Mouse (Mus musculus): ENCODE data around the gene Ift43. TPM values are rescaled to one million over a fixed set of nuclear protein-coding genes. Genes with fewer than 3 reads are reported as not detected.
A peak's percentile ranks its signal among the peaks of the same experiment; 100 is the strongest.

The Ift43 gene
- polyA plus RNA-seq, 1 experiment from 2014 or later, result 80.3 TPM

- ATAC-seq (ENCODE audit: low read depth), result no peak
- no peak for DNase-seq (ENCODE audit: low spot score)
- Histone ChIP-seq H3K4me3 (ENCODE audit: low read depth, low read length) (no peak overlapping the region), H3K27me3 (replicated peaks; ENCODE audit: control insufficient read depth, insufficient read depth, low read length) (no peaks in the 10 kb centered on the region), H3K9ac (ENCODE audit: low read depth, low read length) (no peak overlapping the region), H3K36me3 (ENCODE audit: control insufficient read depth, insufficient read depth, low read length) (peaks cover 6% of the 10 kb centered on the region; the same call in 1 of the 2 replicates), H3K9me3 (ENCODE audit: control insufficient read depth, low read length) (no peaks in the 10 kb centered on the region), H3K27ac (replicated peaks; ENCODE audit: low read depth, low read length) (no peak overlapping the region), H3K4me1 (ENCODE audit: control insufficient read depth, insufficient read depth, low read length) (no peaks in the 10 kb centered on the region), H3K4me2 (ENCODE audit: low read depth, low read length) (no peak overlapping the region)
- WGBS, result 83% methylated on average over 8 of the region's 8 CpGs
Observed at GRCm38 (mm10) chr12:86047376-86047775, 35.0 kb upstream of the Ift43 start.

- H3K27ac ChIP-seq (replicated peaks; ENCODE audit: low read depth, low read length), result no peak overlapping the region
- H3K4me1 ChIP-seq (ENCODE audit: control insufficient read depth, insufficient read depth, low read length), result no peaks in the 10 kb centered on the region
- H3K9ac ChIP-seq (ENCODE audit: low read depth, low read length), result no peak overlapping the region
- no peak overlapping the region for H3K4me2 ChIP-seq (ENCODE audit: low read depth, low read length)
- no peaks in the 10 kb centered on the region for H3K27me3 ChIP-seq (replicated peaks; ENCODE audit: control insufficient read depth, insufficient read depth, low read length)
- DNase-seq (ENCODE audit: low spot score) (peak; percentile 52), ATAC-seq (ENCODE audit: low read depth) (no peak)
- H3K36me3 ChIP-seq (ENCODE audit: control insufficient read depth, insufficient read depth, low read length), result no peaks in the 10 kb centered on the region
- WGBS, result 72% methylated on average over 6 of the region's 6 CpGs
- H3K4me3 ChIP-seq (ENCODE audit: low read depth, low read length), result no peak overlapping the region
- no peaks in the 10 kb centered on the region for H3K9me3 ChIP-seq (ENCODE audit: control insufficient read depth, low read length)
Observed at GRCm38 (mm10) chr12:86049813-86050212, 32.5 kb upstream of the Ift43 start.

GRCm38 (mm10) chr12:86051477-86051876 is 30.9 kb upstream of the Ift43 start:
- H3K9ac ChIP-seq (ENCODE audit: low read depth, low read length), result no peak overlapping the region
- H3K4me2 ChIP-seq (ENCODE audit: low read depth, low read length), result no peak overlapping the region
- no peak for ATAC-seq (ENCODE audit: low read depth)

GRCm38 (mm10) chr12:86055306-86055705 is 27.0 kb upstream of the Ift43 start:
- Histone ChIP-seq H3K9ac (ENCODE audit: low read depth, low read length) (no peak overlapping the region), H3K27me3 (replicated peaks; ENCODE audit: control insufficient read depth, insufficient read depth, low read length) (no peaks in the 10 kb centered on the region), H3K9me3 (ENCODE audit: control insufficient read depth, low read length) (no peaks in the 10 kb centered on the region), H3K36me3 (ENCODE audit: control insufficient read depth, insufficient read depth, low read length) (peaks cover 33% of the 10 kb centered on the region), H3K4me3 (ENCODE audit: low read depth, low read length) (no peak overlapping the region), H3K4me1 (ENCODE audit: control insufficient read depth, insufficient read depth, low read length) (no peaks in the 10 kb centered on the region), H3K27ac (replicated peaks; ENCODE audit: low read depth, low read length) (no peak overlapping the region), H3K4me2 (ENCODE audit: low read depth, low read length) (no peak overlapping the region)
- whole genome bisulfite sequencing, result 97% methylated on average over 2 of the region's 2 CpGs
- ATAC-seq (ENCODE audit: low read depth) (no peak), DNase-seq (ENCODE audit: low spot score) (no peak)

More at GRCm38 (mm10) chr12:86051477-86051876, 30.9 kb upstream of the Ift43 start:
- H3K36me3 ChIP-seq (ENCODE audit: control insufficient read depth, insufficient read depth, low read length), result peaks cover 10% of the 10 kb centered on the region
- WGBS, result 87% methylated on average over 5 of the region's 5 CpGs
- no peaks in the 10 kb centered on the region for H3K27me3 ChIP-seq (replicated peaks; ENCODE audit: control insufficient read depth, insufficient read depth, low read length)
- no peak overlapping the region for H3K4me3 ChIP-seq (ENCODE audit: low read depth, low read length)
- no peaks in the 10 kb centered on the region for H3K9me3 ChIP-seq (ENCODE audit: control insufficient read depth, low read length)
- H3K27ac ChIP-seq (replicated peaks; ENCODE audit: low read depth, low read length), result no peak overlapping the region
- no peaks in the 10 kb centered on the region for H3K4me1 ChIP-seq (ENCODE audit: control insufficient read depth, insufficient read depth, low read length)
- no peak for DNase-seq (ENCODE audit: low spot score)

GRCm38 (mm10) chr12:86056976-86057375 is 25.4 kb upstream of the Ift43 start:
- Histone ChIP-seq H3K9ac (ENCODE audit: low read depth, low read length) (no peak overlapping the region), H3K27ac (replicated peaks; ENCODE audit: low read depth, low read length) (no peak overlapping the region), H3K36me3 (ENCODE audit: control insufficient read depth, insufficient read depth, low read length) (peaks cover 46% of the 10 kb centered on the region), H3K27me3 (replicated peaks; ENCODE audit: control insufficient read depth, insufficient read depth, low read length) (no peaks in the 10 kb centered on the region), H3K4me2 (ENCODE audit: low read depth, low read length) (no peak overlapping the region), H3K9me3 (ENCODE audit: control insufficient read depth, low read length) (no peaks in the 10 kb centered on the region), H3K4me1 (ENCODE audit: control insufficient read depth, insufficient read depth, low read length) (no peaks in the 10 kb centered on the region), H3K4me3 (ENCODE audit: low read depth, low read length) (no peak overlapping the region)
- ATAC-seq (ENCODE audit: low read depth), result no peak
- DNase-seq (ENCODE audit: low spot score), result no peak
- 84% methylated on average over 8 of the region's 8 CpGs for WGBS

- no peaks in the 10 kb centered on the region for H3K27me3 ChIP-seq (replicated peaks; ENCODE audit: control insufficient read depth, insufficient read depth, low read length)
- no peak overlapping the region for H3K9ac ChIP-seq (ENCODE audit: low read depth, low read length)
- peaks cover 51% of the 10 kb centered on the region for H3K36me3 ChIP-seq (ENCODE audit: control insufficient read depth, insufficient read depth, low read length)
- no peak overlapping the region for H3K27ac ChIP-seq (replicated peaks; ENCODE audit: low read depth, low read length)
- H3K9me3 ChIP-seq (ENCODE audit: control insufficient read depth, low read length), result no peaks in the 10 kb centered on the region
- no peak overlapping the region for H3K4me3 ChIP-seq (ENCODE audit: low read depth, low read length)
- H3K4me2 ChIP-seq (ENCODE audit: low read depth, low read length), result no peak overlapping the region
- ATAC-seq (ENCODE audit: low read depth) (no peak), DNase-seq (ENCODE audit: low spot score) (no peak)
- 85% methylated on average over 8 of the region's 8 CpGs for WGBS
- no peaks in the 10 kb centered on the region for H3K4me1 ChIP-seq (ENCODE audit: control insufficient read depth, insufficient read depth, low read length)
Observed at GRCm38 (mm10) chr12:86057516-86057915, 24.8 kb upstream of the Ift43 start.

- Histone ChIP-seq H3K4me2 (ENCODE audit: low read depth, low read length) (no peak overlapping the region), H3K9ac (ENCODE audit: low read depth, low read length) (no peak overlapping the region), H3K4me3 (ENCODE audit: low read depth, low read length) (no peak overlapping the region), H3K27me3 (replicated peaks; ENCODE audit: control insufficient read depth, insufficient read depth, low read length) (no peaks in the 10 kb centered on the region), H3K9me3 (ENCODE audit: control insufficient read depth, low read length) (no peaks in the 10 kb centered on the region), H3K4me1 (ENCODE audit: control insufficient read depth, insufficient read depth, low read length) (no peaks in the 10 kb centered on the region), H3K27ac (replicated peaks; ENCODE audit: low read depth, low read length) (no peak overlapping the region), H3K36me3 (ENCODE audit: control insufficient read depth, insufficient read depth, low read length) (peaks cover 68% of the 10 kb centered on the region)
- no peak for DNase-seq (ENCODE audit: low spot score)
- 83% methylated on average over 6 of the region's 6 CpGs for WGBS
- no peak for ATAC-seq (ENCODE audit: low read depth)
Observed at GRCm38 (mm10) chr12:86059341-86059740, 23.0 kb upstream of the Ift43 start.

- Histone ChIP-seq H3K4me1 (ENCODE audit: control insufficient read depth, insufficient read depth, low read length) (no peaks in the 10 kb centered on the region), H3K27me3 (replicated peaks; ENCODE audit: control insufficient read depth, insufficient read depth, low read length) (no peaks in the 10 kb centered on the region), H3K9ac (ENCODE audit: low read depth, low read length) (no peak overlapping the region), H3K36me3 (ENCODE audit: control insufficient read depth, insufficient read depth, low read length) (peaks cover 77% of the 10 kb centered on the region), H3K4me2 (ENCODE audit: low read depth, low read length) (no peak overlapping the region), H3K27ac (replicated peaks; ENCODE audit: low read depth, low read length) (no peak overlapping the region), H3K9me3 (ENCODE audit: control insufficient read depth, low read length) (no peaks in the 10 kb centered on the region), H3K4me3 (ENCODE audit: low read depth, low read length) (no peak overlapping the region)
- ATAC-seq (ENCODE audit: low read depth), result no peak
- DNase-seq (ENCODE audit: low spot score), result no peak
Observed at GRCm38 (mm10) chr12:86064796-86065195, 17.5 kb upstream of the Ift43 start.

- 87% methylated on average over 6 of the region's 6 CpGs for WGBS
- Histone ChIP-seq H3K9me3 (ENCODE audit: control insufficient read depth, low read length) (no peaks in the 10 kb centered on the region), H3K9ac (ENCODE audit: low read depth, low read length) (no peak overlapping the region), H3K4me3 (ENCODE audit: low read depth, low read length) (no peak overlapping the region), H3K4me2 (ENCODE audit: low read depth, low read length) (no peak overlapping the region), H3K27ac (replicated peaks; ENCODE audit: low read depth, low read length) (no peak overlapping the region), H3K36me3 (ENCODE audit: control insufficient read depth, insufficient read depth, low read length) (peaks cover 42% of the 10 kb centered on the region), H3K4me1 (ENCODE audit: control insufficient read depth, insufficient read depth, low read length) (peaks cover 9% of the 10 kb centered on the region), H3K27me3 (replicated peaks; ENCODE audit: control insufficient read depth, insufficient read depth, low read length) (no peaks in the 10 kb centered on the region)
- ATAC-seq (ENCODE audit: low read depth), result no peak
- DNase-seq (ENCODE audit: low spot score), result no peak
Observed at GRCm38 (mm10) chr12:86071432-86071831, 10.9 kb upstream of the Ift43 start.
